Mouse (Mus musculus): Measurements from ENCODE around the gene Larp4b. TPM values are rescaled to one million over a fixed set of nuclear protein-coding genes. Genes with fewer than 3 reads are reported as not detected.

The Larp4b gene
- total RNA-seq, 2 experiments from 2014 or later: 72.7 to 76.8 TPM

DNA sequence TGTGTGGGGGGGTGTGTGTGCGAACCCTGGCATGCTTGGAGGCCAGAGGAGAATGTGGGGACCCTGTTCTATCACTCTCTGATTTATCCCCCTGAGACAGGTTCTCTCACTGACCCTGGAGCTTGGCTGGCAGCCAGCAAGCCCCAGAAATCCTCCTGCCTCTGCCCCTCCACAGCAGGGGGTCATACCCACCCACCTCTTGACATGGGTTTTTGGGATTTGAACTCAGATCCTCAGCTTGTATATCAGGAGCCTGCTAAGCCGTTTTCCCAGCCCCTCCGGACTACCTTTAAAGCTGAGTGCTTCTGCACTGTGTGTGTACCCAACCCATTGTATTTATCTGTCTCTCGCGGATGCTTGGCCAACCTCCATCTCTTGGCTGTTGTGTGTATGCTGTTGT is 95.8 kb downstream of the Larp4b start:
- no peak for TF ChIP-seq CTCF (conservative IDR thresholded peaks at IDR 0.05)
- no peak for DNase-seq (ENCODE audit: low spot score in 2 of 2)
- Histone ChIP-seq H3K27ac (no peak overlapping the region), H3K4me3 (no peak overlapping the region)

DNA sequence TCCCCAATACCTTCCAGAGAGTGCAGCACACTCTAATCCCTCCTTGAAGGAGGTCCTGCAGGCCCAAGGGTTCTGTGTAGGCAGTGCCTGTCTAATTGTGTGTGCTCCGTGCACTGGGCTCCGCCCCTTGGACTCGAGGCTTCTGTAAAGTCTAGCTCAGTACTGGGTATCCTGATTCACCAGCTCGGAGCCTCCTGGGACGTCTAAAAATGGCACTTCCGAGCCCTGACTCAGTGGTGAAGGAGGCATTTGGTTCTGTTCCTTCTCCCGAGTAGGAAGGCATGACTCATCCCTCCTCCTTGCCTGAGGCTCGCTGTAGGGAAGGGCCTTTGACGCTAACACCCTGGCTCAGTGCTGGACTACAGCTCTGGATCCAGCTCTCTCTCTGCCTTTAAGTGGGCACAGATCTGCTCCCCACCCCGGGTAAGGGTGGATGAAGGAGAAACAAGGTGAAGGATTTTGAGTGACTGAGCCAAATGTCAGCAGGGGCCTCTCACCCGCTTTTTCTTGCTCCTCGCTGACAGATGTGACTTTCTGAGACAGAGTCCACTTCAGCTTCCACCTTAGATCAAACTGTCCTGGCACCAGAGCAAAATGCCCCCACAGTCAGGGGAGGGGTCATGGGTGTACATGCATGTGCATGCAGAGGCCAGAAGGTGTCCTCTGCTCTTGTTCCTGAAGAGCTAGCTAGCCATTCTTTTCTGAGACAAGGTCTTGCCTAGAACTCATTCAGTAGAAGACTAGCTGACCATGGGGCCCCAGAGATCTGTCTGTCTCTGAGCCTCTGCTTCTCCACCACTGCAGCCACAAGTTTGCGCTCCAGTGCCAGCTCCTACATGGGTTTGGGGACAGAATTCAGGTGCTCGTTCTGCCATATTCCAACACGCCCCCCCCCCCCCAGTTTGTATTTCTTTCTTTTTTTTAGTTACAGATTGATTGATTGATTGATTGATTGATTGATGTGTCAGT is 97.8 kb downstream of the Larp4b start:
- Histone ChIP-seq H3K27ac (peak overlapping the region; percentile 70), H3K4me3 (peak overlapping the region; percentile 9; the same call in 1 of the 2 replicates)
- no peak for TF ChIP-seq CTCF (conservative IDR thresholded peaks at IDR 0.05)
- peak; percentile 56 to 84 for DNase-seq (ENCODE audit: low spot score in 2 of 2)

DNA sequence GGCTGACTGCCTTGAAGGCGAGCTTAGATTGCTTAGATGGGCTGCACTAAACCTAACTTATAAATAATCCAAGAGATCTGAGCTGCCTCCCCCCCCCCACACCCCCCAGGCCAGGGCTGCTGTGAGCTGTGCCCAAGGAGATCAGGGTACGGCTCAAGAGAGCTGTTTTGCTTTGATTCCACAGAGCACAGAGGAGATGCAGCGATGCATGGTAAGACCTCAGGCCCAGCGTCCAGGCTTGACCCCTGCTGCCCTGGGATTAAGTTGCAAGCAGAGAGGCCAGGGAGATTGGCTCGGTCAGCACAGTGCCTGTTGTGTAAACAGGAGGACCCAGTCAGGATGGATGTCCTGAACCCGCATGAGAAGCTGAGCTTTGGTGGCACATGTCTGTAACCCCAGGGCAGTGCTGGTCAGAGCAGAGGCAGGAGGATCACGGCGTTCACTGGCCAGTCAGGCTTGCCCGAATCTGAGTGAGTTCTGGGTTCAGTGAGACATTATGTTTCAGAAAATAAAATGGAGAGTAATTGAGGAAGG is 99.2 kb downstream of the Larp4b start:
- Histone ChIP-seq H3K27ac (no peak overlapping the region), H3K4me3 (no peak overlapping the region)
- no peak for TF ChIP-seq CTCF (conservative IDR thresholded peaks at IDR 0.05)
- no peak for DNase-seq (ENCODE audit: low spot score in 2 of 2)

DNA sequence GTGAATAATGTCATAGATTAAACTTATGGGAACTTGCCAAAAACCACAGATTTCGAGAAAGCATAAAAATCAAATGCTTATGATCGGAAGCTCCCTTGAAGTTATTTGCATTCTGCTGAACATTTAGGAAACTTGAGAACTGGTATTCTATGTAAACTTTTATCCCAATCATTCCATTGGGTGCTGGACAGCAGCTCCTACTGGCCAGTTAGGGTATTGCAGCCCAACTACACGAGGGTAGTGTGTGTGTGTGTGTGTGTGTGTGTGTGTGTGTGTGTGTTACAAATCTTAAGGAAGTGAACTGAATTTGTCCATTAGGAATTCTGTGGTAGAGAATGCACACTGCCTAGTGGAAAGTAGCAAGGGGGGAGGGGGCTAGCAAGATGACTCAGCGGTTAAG is 101.0 kb downstream of the Larp4b start:
- TF ChIP-seq CTCF (conservative IDR thresholded peaks at IDR 0.05): peak; percentile 58

DNA sequence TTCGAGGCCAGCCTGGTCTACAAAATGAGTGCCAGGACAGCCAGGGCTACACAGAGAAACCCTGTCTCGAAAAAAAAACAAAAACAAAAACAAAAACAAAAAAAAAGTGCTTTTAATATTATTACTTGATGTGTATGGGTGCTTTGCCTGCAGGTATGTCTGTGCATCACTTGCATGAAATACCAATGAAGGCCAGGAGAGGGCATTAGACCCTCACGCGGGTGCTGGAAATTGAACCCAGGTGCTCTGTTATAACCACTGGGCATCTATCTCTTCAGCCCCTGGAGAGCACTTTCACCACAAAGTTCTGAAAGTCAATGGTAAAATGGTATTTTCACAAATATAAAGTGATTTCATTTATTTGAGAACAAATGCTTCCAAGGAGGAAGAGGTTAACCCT is 101.9 kb downstream of the Larp4b start:
- TF ChIP-seq CTCF (conservative IDR thresholded peaks at IDR 0.05): peak; percentile 41
- Histone ChIP-seq H3K27ac (no peak overlapping the region), H3K4me3 (no peak overlapping the region)
- no peak for DNase-seq (ENCODE audit: low spot score in 2 of 2)

More for the DNA sequence above, 101.0 kb downstream of the Larp4b start:
- Histone ChIP-seq H3K4me3 (no peak overlapping the region), H3K27ac (no peak overlapping the region)
- no peak for DNase-seq (ENCODE audit: low spot score in 2 of 2)

DNA sequence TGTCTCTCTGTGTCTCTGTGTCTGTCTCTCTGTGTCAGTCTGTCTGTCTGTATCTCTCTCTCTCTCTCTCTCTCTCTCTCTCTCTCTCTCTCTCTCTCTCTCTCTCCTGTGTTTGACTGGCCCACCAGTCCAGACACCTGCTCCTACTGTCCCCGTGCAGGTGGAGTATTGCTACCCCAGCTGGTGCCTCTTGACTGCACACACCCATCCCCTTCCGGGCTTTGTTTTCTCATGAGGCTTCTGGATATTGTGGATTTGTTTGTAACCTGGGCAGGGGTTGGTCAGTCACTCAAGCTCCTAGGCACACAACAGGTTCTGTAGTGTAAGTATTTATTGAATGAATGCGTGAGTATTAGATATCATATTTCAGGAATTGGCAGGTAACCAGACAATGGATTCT is 104.4 kb downstream of the Larp4b start:
- no peak for TF ChIP-seq CTCF (conservative IDR thresholded peaks at IDR 0.05)
- no peak overlapping the region for H3K27ac ChIP-seq
- no peak overlapping the region for H3K4me3 ChIP-seq
- no peak for DNase-seq (ENCODE audit: low spot score in 2 of 2)

DNA sequence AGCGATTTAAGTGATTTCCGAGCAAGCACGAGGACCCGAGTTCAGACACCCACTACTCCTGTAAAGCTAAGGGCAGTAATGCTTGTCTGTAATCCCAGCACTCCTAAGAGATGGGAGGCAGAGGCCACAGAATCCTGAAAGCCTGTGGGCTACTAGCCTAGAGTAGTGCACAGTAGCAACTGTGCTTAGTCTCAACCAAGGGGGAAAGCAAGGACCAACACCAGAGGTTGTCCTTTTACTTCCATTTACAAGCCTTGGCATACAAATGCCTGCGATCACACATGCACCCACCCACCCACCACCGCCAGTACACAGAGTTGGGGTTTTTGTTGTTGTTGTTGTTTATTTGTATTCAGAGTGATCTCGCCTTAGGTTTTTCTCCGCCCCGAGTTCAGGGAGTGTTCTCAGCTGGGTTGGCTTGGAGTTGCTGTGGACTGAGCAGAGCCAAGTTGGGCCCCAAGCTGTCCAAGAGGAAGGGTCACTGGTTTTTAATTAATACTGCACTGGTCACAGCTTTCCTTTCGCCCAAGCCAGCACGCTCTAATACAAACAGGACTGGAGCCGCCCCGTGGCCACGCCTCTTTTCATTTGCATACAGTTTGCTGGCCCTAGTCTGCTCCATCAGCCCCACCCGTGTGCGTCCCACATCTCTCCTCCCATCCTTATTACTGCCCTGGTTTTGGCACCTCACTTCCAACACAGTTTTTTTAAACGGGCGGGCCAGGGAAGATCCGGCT is 105.2 kb downstream of the Larp4b start:
- TF ChIP-seq CTCF (conservative IDR thresholded peaks at IDR 0.05): no peak
- no peak for DNase-seq (ENCODE audit: low spot score in 2 of 2)
- H3K27ac ChIP-seq: no peak overlapping the region
- no peak overlapping the region; the same call in 1 of the 2 replicates for H3K4me3 ChIP-seq

DNA sequence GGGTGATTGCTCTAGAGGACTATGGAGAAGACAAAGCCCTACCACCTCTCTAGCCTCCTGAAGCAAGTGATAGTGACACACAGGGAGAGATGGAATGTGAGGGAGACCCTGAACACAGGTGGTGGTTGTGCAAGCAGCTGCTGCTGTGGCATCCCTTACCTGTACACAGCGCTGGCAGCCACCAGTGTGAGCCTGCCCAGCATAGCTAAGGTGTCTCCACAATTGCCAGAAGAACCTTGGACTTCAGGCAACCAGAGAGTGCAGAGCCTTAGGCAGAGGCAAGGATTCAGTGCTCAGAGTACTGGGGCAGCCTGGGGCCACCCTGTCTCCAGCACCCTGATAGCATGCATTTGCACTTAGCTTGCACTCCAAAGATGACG is 105.8 kb downstream of the Larp4b start:
- no peak for DNase-seq (ENCODE audit: low spot score in 2 of 2)
- Histone ChIP-seq H3K27ac (no peak overlapping the region), H3K4me3 (no peak overlapping the region; the same call in 1 of the 2 replicates)
- TF ChIP-seq CTCF (conservative IDR thresholded peaks at IDR 0.05): no peak

DNA sequence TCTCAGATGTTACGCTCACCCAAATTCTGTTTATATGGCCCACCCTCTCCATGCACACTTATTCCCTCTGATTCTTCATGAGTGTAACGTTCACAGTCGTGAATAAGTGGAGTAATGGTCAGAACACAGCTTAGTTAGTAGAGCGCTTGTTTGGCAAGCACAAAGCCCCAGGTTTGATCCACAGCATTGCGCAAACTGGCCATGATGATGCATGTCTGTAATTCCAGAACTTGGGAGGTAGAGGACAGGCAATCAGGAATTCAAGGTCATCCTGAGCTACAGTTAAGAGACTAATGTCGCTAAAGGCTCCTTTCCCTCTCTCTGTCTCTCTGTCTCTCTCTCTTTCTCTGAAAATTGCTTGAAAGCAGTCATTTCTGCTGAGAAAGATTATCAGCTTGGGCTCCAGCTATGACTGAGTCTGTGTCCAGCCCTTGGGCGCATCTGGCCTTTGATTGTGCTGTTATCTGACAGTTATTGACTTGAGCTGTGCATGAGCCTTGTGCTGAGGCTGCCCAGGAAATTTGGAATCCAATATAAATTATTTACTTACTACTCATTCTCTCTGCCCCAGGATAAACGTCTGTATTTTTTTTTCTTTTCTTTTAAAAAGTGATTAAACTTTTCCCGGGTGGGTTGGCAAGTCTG is 129.2 kb downstream of the Larp4b start:
- DNase-seq (ENCODE audit: low spot score in 2 of 2): no peak
- TF ChIP-seq CTCF (conservative IDR thresholded peaks at IDR 0.05): no peak
- H3K4me3 ChIP-seq: no peak overlapping the region
- no peak overlapping the region for H3K27ac ChIP-seq

Other genes starting within 250 kb of the Larp4b start
- 10 to 100 TPM; 88.3 to 92.9 TPM for gene Wdr37, start 222.0 kb upstream of the Larp4b start, total RNA-seq (2021)
- 10 to 100 TPM; 28.4 to 32.1 TPM for gene Idi1, start 208.4 kb upstream of the Larp4b start, total RNA-seq (2021)
- gene Gm9745, start 145.7 kb upstream of the Larp4b start, total RNA-seq (2021): not detected
- not detected for gene Idi2, start 141.0 kb upstream of the Larp4b start, total RNA-seq (2021)
- 10 to 100 TPM; 39.8 to 45.0 TPM for gene Gtpbp4, start 97.8 kb upstream of the Larp4b start, total RNA-seq (2021)
- 10 to 100 TPM; 66.2 to 66.7 TPM for gene Dip2c, start 182.6 kb downstream of the Larp4b start, total RNA-seq (2021)

All from layer of hippocampus, adult 2 months (tissue).